Mouse (Mus musculus) adrenal gland, postnatal 10 days (tissue): ENCODE results near the gene Rad18. TPM values are rescaled to one million over a fixed set of nuclear protein-coding genes. Genes with fewer than 3 reads are reported as not detected.

Experiments used
- DNase-seq: peaks from one replicate; pipeline ENCODE4 v3.0.0; 2021; ENCODE audit warnings: mixed read lengths
- total RNA-seq, 2 experiments: library from RNA; stranded (reverse); gene quantifications; 2 replicates each; pipeline ENCODE4 v1.2.3; 2021

The Rad18 gene
- total RNA-seq, 2 experiments from 2014 or later, result 9.7 to 10.1 TPM

GRCm38 (mm10) chr6:112684065-112684464 is 12.4 kb downstream of the Rad18 start:
- DNase-seq, result no peak

- DNase-seq, result no peak
Observed at GRCm38 (mm10) chr6:112632071-112632470, 64.4 kb downstream of the Rad18 start.

GRCm38 (mm10) chr6:112630291-112630690 is 66.2 kb downstream of the Rad18 start:
- no peak for DNase-seq

GRCm38 (mm10) chr6:112628301-112628700 is 68.2 kb downstream of the Rad18 start:
- DNase-seq, result no peak

GRCm38 (mm10) chr6:112622321-112622720 is 74.2 kb downstream of the Rad18 start:
- no peak for DNase-seq

GRCm38 (mm10) chr6:112620027-112620426 is 76.5 kb downstream of the Rad18 start:
- no peak for DNase-seq

- no peak for DNase-seq
Observed at GRCm38 (mm10) chr6:112617728-112618318, 78.7 kb downstream of the Rad18 start.

GRCm38 (mm10) chr6:112609027-112609426 is 87.5 kb downstream of the Rad18 start:
- DNase-seq, result no peak

- no peak for DNase-seq
Observed at GRCm38 (mm10) chr6:112603866-112604265, 92.6 kb downstream of the Rad18 start.

- DNase-seq, result no peak
Observed at GRCm38 (mm10) chr6:112594971-112595370, 101.5 kb downstream of the Rad18 start.

- DNase-seq, result no peak
Observed at GRCm38 (mm10) chr6:112587912-112588311, 108.6 kb downstream of the Rad18 start.

GRCm38 (mm10) chr6:112586999-112587398 is 109.5 kb downstream of the Rad18 start:
- DNase-seq, result no peak

- no peak for DNase-seq
Observed at GRCm38 (mm10) chr6:112584961-112585360, 111.5 kb downstream of the Rad18 start.

GRCm38 (mm10) chr6:112582022-112582421 is 114.5 kb downstream of the Rad18 start:
- DNase-seq, result no peak

- no peak for DNase-seq
Observed at GRCm38 (mm10) chr6:112577198-112577597, 119.3 kb downstream of the Rad18 start.

- DNase-seq, result no peak
Observed at GRCm38 (mm10) chr6:112574558-112574957, 121.9 kb downstream of the Rad18 start.

- DNase-seq, result no peak
Observed at GRCm38 (mm10) chr6:112570413-112570812, 126.1 kb downstream of the Rad18 start.

Other genes starting within 250 kb of the Rad18 start
- 10 to 100 TPM in 1 of 2 experiments, 1 to 10 TPM in 1; 4.2 to 11.3 TPM for gene Cav3, start 237.2 kb downstream of the Rad18 start, total RNA-seq
- 10 to 100 TPM; 38.6 to 39.8 TPM for gene Oxtr, start 206.7 kb downstream of the Rad18 start, total RNA-seq